Mouse (Mus musculus) yolk sac, embryonic 10.5 days (tissue): ENCODE data around the gene Cutc.

Experiments used
- DNase-seq: peaks from one replicate; pipeline ENCODE4 v3.0.0-alpha.2; 2017; ENCODE audit warnings: low spot score

The Cutc gene

DNA sequence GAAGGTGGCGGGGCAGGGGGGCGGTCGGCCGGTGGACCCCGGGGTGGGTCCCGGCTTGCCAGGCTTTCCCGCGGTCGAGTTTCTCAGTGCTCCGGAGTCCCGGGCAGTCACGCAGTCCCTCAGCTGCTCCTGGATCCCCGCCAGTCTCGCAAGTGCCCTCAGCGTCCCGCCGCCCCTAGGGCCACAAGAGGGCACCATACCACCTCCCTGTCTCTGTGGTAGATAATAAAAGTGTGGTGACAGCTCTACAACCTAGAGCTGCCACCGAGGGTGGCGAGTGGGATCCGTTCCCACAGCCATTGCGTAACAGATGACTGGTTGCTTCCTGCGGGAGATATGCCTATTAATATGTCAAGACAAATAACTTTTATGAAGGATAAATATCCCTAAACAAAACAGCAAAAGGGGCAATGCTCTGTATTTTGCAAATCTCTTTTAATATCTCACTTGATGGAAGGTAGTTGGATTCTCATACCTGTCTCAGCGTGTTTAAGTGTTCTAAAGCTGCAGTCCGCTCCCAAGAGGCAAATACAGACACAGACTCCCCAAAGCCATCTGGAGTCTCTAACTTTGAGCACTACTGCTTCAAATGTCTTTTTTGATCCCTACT is 535 bp downstream of the Cutc start:
- DNase-seq: peak; percentile 87

DNA sequence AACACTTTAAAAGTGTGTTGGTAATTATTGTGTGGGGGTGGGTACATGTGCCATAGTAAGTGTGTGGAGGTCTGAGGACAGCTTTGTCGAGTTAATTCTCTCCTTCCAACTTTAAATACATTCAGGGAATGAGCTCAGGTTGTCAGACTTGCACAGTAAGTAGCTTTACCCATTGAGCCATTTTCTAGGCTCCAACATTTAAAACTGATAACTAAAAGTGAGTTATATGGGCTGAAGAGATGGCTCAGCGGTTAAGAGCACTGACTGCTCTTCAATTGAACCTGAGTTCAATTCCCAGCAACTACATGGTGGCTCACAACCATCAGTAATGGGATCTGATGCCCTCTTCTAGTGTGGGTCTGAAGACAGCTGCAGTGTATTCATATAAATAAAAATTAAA is 1.4 kb downstream of the Cutc start:
- no peak for DNase-seq

DNA sequence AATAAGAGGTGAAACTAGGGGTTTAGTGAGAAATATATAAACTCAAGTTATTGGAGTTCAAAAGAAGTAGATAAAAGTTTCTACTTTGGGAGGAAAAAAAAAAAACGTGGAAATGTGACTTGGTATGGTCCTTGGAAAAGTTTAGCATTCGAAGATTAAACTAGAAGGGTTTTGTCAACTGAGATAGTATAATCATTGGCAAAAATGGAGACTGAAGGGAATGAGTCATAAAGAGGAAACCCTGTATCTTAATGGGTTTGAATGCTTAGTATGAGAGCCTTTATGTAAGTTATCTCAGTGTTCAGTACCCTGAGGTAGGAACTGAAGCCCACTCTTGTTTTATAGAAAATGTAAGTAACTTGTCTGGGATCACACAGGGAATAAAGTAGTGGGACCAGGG is 2.1 kb downstream of the Cutc start:
- DNase-seq: no peak

DNA sequence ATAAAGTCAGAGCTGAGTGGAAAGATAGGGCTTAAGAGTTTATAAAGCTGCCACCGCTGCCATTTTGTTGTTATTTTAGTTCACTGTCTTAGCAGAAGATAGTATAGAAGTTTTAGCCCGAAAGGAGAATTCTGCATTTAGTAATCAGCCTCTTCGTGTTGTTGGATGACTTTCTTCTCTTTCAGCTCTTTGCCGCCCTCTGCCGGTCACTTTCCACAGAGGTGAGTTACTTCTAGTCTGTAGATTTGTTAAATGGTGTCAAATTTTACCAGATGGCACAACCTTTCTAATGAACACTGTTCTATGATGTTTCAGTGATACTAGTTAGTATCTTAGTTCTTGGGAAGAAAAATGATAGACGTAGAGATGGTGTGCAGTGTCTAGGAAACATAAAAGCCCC is 7.7 kb downstream of the Cutc start:
- peak; percentile 66 for DNase-seq

DNA sequence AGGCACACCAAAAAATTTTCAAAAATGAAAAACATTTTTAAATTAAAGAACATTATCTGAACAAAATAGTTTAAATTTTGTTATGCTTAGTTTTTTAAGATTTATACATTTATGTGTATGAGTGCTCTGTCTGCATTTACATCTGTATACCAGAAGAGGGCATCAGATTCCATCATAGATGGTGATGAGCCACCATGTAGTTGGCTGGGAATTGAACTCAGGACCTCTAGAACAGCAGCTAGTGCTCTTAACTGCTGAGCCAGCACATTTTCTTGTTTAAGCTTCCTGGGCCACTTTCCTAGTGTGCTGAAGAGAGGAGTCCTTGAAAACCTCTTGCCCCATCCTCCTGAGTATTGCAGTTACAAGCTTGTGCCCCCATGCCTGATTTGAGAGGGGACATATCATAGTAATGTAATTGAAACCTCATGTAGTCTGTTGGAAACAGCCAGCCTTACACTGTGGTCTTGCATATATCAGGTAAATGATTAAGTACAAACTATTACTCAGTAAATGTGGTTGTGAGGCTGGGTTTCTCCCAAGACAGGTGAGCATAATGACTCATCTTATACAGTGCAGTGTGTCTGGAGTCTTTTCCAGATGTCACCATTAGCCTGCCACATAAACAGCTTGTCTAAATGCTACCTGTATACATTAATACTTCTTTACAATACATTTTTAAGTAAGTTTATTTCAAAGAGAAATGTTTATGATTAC is 8.9 kb downstream of the Cutc start:
- DNase-seq: no peak

DNA sequence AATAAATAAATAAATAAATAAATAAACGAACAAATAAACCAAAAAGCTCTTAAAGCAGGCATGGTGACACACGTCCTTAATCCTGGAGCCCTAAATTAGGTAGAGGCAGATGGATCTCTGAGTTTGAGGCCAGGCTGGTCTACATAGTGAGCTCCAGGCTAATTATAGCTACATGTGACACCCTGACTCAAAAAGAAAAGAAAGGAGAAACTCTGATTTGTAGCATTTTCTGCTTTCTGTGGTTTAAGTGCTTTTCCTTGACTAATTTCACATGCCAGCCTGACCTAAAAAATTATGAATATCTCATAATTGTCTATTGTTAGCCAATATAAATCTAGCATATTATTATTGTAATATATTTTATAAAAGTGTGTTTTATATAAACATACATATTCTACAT is 9.6 kb downstream of the Cutc start:
- no peak for DNase-seq

DNA sequence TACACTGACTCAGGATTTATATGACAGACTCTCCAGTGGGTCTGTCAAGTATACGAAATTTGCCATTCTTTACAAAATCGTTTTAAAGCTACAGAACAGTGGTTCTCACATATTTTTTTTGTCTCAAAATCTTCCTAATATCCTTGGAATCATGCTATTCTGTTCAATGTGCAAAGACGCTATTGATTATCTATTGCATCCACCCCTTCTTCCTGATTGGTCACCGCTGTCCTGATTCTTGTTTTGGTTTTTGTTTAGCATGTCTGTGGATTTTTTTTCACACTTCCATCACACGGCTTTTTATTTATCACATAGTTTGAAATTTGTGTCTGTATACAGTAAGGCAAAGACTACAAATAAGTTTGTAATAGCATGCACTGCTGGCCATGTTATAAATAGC is 13.7 kb downstream of the Cutc start:
- DNase-seq: no peak

DNA sequence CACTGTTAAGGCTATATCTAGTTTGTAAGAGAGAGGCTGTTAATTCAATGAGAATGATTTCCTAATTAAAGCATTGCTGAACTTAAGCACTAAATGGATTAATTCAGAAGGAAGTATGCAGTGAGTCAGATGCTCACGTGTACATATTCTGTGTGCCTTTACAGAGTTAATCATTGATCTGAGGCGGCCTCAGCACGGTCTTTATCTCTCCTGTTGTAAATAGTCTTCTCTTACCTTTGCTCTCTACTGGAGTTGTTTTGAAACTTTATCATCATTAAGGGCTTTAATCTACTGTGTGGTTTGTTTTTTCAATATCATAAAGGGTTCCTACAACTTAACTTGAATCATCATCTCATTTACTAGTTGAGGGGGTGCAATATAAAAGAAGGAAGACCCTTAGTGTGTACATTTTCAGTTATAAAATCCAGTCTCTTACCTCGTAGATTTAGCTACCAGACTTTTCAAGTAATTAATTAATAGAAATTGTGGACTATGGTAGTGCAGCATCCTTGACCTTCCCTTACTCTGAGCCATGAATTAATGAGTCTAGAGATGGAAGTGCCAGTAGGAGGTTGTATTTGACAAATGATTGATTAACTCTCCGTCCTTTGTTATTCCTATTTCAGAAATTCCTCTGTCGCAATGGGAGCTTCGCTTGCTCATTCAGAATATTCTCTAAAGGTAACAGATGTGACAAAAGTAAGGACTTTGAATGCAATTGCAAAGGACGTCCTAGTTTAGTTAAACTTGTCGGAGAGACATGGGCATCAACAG is 14.9 kb downstream of the Cutc start:
- DNase-seq: peak; percentile 57

DNA sequence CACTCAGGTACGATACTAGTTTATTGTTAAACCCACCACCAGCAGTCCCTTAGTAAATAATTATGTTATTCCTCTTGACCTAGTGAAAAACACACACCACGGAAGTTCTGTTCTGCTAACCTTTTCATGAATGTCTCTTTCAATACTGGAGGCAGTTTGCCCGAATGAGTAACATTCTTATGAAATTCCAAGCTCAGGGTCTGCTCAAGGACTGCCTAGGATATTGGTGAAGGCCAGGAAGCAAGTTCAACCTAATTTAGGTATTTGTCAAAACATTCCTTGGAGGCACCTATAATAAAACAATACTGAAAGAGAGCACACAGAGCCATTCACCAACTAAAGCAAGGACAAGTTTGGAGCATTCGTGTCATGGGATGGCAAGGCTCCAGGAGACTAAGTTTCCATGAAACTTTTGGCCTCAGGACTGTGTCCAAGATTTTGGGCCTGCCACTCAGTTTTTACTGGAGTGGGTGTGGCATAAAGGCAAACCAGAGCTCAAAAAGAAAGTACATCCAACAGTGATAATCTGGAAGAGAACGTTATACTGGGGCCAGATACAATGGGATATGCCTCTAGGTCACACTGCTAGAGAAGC is 16.7 kb downstream of the Cutc start:
- DNase-seq: no peak

DNA sequence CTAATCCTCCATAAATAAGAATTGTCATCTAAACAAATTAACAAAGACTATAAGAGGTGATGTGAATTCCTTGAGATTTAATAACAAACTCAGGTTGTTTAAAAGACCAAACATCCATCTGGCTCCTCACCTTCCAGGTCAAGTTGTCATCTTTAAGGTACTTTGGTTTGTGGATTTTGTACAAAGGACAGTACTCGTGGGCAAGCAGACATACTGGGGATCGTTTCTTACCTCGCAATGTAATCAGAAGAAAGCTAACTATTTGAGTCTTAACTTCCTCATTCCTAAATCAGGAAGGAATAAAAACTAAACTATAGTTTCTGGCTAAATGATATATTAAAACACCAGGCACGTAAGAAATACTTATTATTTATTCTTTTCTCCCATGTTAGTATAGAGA is 17.8 kb downstream of the Cutc start:
- no peak for DNase-seq

DNA sequence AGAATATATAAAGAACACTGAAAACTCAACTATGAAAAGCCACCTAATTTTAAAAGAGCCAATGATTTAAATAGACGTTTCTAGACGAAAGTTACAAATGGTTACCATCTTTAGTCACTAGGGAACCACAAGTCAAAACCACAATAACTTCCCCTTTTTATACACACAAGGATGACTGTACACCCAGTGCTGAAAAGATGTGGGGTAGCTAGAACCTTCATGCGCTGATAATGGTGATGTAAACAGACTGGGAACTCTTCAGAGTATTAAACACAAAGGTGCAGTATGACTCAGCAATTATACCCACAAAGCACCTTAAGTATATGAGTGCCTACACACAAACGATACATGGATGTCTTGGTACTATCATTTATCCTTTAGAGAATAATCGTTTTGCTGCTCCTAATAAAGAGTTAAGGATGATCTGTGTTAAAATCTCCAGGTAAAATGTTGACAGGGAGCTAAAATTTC is 18.7 kb downstream of the Cutc start:
- DNase-seq: no peak

DNA sequence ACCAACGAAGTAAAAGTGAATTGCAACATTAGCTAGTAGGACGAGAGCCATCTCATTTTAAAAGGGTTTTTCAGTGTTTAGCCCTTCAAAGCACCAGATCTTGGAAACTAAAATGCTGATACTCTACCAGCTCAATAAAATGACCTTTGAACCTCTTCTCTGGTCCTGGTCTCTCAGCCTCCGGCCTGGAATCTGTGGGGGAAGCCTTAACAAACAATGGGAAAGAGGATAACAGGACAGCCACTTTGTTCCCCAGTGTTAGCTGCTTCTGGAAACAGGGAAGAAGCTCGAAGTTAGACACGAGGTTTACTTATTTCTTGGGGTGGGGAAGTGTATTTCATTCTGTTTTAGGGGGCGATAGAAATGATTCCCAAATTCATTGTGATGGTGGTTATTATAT is 19.5 kb downstream of the Cutc start:
- no peak for DNase-seq

DNA sequence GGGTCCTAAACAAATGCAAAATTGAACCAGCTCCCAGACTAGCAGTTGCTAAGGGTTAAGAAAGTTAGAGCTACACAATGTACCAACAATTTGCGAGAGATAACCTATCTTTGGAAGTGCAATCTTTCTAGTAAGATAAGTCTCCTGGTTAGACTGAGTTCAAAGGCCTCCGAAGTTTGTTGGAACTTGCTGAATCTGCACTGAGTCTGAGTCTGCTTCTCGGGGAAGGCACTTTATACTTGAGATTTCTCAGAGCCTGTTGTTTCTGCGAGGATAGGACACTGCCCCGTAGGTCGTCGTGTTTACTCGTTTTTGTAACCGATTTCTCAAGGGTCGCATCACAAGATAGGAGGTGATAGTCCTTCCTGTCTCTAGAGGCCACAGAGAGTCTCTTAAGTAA is 22.6 kb downstream of the Cutc start:
- DNase-seq: peak; percentile 84

DNA sequence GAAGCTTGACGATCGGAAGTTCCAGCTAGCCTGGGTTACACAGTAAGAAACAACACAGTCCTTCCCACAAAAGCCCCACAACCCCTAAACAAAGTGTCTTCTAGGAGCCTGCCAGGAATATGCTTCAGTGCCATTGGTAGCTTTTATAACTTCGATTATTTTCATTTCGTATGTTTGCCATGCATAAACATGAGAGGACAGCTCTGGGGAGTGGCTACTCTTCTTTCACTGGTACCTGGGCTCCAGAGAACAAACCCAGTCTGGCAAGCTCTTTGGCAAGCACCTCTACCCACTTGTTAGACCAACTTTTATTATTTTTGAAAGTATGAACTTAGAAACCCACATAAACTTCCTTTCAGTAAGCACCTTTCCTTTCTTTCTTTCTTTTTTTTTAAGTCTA is 23.8 kb downstream of the Cutc start:
- DNase-seq: no peak

DNA sequence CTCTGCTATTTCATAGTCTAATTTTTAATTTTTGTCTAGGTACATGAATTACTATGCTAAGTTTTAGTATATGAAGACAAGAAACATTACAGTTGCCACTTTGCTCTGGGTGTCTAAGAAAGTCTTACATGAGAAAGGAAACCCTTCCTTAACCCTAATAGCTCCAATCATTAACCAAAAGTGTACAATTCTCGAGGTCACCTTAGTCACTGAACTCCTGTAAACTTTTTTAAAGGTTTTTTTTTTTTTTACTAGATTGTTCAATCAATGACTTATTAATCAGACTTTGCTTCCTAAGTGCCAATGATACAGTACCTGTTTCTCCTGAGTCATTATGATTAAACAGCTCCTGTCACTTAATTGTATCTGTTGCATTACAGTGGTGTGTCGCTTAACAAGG is 24.5 kb downstream of the Cutc start:
- no peak for DNase-seq

DNA sequence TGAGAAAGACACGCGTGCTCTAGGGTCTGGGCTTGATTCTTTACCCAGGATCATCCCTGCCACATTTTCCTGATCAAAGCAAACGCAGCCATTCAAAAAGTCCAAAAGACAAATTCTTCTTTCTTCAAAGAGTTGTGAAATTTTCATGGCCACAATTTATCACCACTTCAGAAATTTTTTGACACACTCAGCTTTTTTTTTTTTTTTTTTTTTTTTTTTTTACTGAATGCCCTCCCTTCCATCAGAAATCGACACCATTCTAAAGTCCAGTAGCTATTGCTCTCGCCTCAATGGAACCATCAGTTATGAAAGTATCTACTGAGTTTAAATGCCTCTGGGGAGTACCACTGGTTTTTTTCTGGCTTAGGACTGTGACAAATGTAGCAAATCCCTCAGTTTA is 27.6 kb downstream of the Cutc start:
- no peak for DNase-seq

DNA sequence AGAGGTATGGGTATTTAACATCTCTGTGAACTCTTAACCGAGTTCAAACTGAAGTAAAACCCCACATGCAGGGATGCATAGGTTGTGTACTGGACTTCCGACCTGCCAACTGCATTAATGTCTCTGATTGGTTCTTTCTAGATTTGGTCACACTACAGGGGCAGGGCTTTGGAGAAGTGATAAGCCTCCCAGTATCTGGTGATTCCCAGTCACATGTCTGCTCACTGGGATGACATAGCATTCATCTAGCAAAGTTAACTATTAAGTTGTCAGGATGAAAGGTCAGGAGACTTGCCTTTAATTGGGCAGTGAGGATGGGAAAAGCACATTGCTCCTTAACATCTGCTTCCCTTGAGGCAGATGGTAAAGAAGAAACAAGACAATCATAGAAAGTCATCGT is 29.2 kb downstream of the Cutc start, which contains the start of gene Abcc2:
Gene Abcc2, plus strand, starts transcription at position 213 of the 400 bp plus-strand sequence.
- DNase-seq: peak; percentile 81

DNA sequence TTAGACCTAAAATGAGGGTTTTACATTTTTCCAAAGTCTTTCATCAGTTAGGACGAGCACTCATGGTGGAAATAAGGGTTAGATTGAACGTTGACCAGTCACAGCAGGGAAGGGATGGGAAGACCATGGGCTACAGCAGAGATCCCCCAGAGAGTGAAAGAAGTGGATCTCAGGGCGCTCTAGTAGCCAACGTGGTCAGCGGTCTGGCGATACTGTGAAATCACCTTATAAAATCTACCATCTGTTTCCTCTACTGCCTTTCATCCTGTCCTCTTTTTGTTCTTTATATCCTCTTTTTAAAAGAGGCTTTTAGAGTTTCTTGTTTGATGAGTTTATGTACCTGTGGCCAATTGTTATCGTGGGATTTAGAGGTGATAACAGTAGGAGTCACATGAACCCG is 32.0 kb downstream of the Cutc start:
- DNase-seq: no peak

DNA sequence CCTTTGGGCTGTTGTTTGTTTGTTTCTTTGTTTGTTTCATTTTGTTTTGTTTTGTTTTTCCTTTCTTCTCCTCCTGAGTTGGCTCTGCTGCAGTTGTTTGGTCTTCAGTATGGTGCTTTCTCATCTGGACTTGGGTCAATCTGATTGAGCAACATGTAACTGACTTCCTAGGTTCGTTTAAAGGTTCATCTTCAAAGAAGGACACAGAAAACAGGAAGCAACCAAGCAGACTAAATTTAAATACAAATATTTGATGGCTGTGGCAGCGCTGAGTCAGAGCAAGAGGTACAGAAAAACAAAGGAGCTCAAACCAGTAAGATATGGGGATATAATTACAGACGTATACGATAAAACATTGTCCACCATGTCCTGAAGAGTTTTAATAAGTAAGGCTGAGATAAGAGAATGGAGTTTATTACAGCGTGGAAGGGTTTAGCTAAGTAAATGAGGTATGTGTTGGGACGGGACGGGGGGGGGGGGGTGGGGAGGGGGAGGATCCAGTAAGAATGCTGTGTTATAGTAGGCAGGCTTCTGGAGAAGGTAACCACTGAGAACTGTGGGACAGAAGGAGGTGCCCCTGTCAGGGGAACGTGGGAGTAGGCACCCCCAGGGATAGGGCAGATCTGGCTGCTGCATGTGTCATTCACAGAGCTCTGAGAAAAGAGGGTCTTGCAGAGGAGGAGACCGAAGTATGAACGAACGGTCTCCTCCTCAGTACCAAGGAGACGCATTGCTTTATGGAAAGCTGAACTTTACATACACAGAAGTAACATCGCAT is 33.6 kb downstream of the Cutc start:
- peak; percentile 44 for DNase-seq

DNA sequence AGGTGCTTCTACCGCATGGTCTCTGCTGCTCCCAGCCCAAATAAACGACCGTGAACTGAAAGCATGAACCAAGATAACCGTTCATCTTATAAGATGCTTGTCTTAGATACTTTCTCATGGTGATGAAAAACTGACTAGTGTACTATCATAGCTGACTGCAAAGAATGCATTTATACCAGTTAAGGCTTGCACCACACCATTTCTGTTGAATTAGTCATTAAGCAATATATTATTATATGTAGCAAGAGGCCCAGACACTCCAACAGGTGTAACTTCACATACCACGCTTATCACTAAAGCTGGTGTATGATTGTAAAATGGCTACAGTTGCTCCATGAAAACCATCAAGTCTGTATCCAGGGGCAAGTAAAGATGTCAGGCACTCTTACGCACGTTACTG is 37.0 kb downstream of the Cutc start:
- no peak for DNase-seq

DNA sequence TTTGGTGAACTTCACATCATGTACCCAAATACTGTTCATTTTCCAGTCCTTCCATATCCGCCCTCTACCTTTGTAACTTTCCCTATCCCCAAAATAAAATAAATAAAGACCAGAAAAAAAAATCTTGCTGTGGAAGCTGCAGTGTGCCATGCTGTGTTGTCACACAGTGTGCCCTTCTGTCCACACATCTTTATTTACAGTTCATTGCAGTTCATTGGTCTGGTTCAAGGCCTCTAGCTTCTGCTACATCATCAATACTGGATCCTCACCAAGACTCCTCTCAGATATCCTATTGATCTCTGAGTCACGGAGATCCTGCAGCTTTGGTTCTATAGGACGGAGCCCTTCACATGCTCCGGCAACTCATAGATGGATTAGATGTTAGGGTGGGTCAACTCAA is 39.7 kb downstream of the Cutc start:
- no peak for DNase-seq

DNA sequence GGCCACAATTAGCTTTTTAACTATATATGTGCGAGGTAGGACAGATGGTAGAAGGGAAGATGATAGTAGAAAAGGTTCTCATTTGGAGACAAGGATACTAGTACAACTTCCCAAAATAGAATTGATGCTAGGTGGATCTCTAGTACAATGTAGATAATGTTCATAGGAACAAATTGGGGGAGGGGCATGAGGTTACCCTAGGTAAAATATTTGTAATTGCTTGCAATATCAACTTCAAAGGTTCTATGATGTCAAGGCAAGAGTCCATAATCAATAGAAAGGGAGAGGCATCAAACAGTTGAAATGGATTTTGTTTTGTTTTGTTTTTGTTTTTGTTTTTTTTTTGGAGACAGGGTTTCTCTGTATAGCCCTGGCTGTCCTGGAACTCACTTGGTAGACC is 41.2 kb downstream of the Cutc start:
- DNase-seq: no peak
